Mouse (Mus musculus) thymus, postnatal 0 days (tissue): ENCODE data around the gene Zfp280d. TPM values are rescaled to one million over a fixed set of nuclear protein-coding genes. Genes with fewer than 3 reads are reported as not detected.
A peak's percentile ranks its signal among the peaks of the same experiment; 100 is the strongest.

ENCODE experiments used
- DNase-seq: peaks from one replicate; pipeline ENCODE4 v3.0.0-alpha.2; 2015; ENCODE audit warnings: low spot score
- polyA plus RNA-seq: library from polyadenylated mRNA; unstranded; fragments of >200 nt; fragmentation: Nextera tagmentation; extraction: Ambion mirVana; gene quantifications from 2 replicates; pipeline ENCODE4 v1.2.1, GENCODE M21; 2015

The Zfp280d gene
- polyA plus RNA-seq: 56.6 and 73.3 TPM in 2 replicates

DNA sequence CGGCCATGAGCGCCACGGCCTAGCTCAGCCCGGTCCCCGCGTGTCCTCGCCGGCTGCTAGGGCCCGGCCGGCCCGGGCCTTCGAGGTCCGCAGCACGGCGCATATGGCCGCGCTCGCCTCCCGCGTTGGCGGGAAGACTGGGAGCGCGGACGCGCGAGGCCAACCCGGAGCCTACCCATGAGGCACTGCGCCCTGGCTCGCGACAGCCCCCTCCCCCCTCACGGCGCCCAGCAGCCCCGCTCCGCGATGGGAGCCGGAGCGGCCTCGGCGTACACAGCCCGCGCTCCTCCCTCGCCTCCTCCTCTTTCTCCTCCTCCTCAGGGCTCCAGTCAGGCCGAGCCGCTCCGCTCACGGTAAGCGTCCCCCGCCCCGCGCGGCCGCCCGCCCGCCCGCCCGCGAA lies at the start of gene Zfp280d:
Zfp280d (plus strand) TSS at position 184 of the 400 bp plus-strand sequence.
- DNase-seq: peak; percentile 92

DNA sequence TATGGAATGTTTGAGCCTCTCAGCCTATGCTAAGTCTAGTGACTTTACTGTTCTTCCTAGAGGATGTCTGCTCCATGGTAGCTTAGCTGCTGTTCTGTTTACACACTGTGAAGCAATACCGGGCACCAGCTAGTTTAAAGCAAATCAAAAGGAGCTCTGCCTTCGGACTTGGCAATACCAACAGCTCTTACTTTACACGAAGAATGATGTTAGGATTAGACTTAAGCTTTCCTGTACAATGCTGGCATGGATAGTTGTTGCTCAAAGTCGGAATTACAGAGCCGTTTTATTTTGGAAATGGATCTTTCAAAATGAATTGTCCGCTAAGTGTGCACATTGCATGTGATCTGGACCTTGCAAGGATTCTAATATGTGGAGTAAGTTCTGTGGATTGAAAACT lies 48.1 kb upstream of the Zfp280d start:
- DNase-seq: no peak

DNA sequence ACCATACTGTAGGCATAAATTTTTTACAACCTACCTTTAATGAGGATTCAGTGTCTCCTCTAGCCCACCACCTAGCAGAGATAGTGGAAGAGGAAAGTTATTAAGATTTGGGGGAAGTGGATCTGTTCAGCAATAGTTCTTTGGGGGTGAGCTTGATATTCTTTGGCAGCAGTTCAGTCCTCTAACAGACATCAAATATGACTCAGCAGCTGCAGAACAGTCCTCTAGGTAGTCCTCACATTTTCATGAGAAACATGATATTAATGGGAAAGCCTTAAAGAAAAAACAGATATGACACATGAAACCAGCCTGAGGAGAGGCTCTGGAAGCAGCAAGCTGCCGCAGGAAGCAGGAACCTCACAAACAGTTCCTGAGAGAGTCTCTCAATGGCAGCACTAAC lies 22.0 kb upstream of the Zfp280d start:
- DNase-seq: no peak

DNA sequence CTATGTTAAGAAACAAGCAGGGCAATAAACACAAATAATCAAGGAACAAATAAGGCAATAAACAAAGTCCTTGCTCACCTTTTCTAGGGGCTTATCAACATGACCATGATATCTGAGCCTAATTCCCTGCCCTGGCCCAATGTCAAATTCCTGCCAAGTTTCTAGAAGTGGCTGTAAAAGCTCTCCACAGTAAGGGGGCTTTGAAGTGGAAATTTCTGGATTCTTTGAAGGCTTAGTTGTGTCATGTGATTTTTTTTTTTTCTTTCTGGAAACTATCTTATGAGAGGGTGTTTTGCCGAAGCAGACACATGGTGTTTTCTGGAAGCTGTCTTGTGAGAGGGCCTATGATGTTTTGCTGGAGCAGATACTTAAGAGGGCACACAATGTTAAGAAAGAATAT lies 19.4 kb upstream of the Zfp280d start:
- DNase-seq: no peak

DNA sequence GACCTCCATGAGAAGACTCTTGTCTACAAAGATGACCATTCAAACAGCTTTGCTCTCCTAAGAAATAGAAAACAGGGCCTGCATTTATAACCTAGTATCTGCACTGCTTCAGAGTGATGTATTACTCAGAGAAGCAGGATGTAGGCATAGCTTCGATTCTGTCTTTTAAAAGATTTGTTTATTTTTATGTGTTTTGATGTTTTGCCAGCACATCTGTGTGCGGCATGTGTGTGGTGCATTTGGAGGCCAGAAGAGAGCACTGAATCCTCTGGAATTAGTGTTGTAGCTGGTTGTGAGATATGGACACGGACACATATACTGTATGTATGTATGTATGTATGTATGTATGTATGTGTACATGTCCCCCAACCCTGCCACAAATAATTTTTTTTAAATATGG lies 18.0 kb upstream of the Zfp280d start:
- no peak for DNase-seq

DNA sequence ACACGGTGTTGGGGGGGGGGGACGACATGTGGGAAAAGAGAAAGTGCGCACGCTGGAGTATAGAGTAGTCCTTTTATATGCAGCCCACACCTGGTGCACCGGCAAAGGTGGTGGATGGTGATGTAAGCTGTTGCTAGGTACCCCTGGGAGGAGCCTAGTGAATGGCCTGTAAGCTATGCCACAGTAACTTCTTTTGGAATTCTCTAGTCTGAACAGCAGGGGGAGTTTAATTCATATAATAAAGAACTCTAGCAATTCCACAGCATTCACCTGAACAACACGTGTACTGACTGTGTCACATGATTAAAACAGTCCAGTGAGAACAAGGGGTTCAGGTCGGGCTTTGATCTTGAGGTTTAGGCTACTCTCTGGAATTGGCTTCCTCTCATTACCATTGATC lies 14.3 kb upstream of the Zfp280d start:
- peak; percentile 80 for DNase-seq

DNA sequence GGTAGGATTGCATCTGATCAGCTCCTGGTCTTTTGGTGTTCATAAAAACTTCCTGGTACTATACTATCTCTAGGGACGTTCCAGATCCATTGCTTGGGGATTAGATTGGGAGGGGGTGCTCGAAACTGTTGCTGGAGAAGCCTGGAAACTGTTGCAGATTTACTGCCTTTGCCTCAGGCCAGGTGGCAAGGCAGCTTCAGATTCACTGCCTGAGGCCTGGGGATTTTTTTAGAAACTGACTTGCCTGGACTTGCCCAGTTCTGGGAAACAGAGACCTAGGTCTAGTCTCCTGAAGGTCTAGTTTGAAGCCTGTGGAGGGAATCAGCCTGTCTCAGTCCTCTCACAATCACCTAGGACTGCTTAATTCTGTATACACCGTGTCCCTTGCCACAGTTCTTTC lies 9.8 kb upstream of the Zfp280d start:
- DNase-seq: no peak

DNA sequence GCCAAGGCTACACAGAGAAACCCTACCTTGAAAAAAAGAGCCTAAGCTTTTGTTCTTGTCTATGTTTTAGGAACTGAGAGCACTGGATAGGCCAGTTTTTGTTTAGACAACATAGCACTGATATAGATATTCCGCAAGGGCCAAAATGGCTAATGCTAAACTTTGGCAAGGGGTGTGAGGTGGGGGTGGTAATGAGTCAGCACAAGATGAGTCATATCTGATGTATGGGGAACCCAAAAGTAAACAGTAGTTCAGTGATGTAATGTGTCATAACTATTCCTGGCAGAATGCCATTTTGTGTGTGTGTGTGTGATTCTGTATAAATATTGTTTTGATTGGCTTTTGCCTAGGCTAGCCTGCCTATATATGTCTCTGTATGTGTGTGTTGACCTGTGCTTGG lies 4.5 kb upstream of the Zfp280d start:
- no peak for DNase-seq

DNA sequence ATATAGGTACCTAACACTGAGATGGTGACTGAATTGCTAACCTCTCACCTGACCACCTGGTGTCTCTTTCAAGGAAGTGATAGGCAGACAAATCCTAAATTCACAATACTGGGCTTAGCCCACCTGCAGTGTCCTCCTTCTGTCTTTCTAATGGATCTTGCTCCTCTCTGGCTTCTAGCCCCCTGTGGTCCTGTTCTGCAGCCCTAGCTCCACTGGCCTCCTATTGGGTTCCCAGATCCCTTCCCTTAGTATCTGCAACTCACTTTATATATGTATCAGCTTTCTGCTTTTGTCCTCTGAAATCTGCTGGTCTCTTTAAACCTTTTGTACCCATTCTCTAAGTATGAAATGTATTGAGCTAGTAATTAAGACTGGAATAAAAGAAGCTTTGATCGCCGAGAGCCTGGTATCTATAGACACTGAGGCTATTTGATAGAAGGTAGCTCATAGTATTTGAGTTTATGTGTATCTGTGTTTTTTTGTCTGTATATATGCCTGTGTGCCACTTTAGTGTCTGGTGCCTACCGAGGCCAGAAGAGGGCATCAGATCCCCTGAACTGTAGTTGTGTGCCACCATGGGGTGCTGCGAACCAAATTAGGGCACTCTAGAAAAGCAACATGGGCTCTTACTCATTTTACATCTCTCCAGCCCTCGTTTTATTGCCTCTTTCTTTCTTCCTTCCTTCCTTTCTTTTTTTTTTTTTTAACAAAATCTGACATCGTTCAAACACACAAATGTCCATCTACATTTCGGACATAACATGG lies 832 bp upstream of the Zfp280d start:
- DNase-seq: no peak

DNA sequence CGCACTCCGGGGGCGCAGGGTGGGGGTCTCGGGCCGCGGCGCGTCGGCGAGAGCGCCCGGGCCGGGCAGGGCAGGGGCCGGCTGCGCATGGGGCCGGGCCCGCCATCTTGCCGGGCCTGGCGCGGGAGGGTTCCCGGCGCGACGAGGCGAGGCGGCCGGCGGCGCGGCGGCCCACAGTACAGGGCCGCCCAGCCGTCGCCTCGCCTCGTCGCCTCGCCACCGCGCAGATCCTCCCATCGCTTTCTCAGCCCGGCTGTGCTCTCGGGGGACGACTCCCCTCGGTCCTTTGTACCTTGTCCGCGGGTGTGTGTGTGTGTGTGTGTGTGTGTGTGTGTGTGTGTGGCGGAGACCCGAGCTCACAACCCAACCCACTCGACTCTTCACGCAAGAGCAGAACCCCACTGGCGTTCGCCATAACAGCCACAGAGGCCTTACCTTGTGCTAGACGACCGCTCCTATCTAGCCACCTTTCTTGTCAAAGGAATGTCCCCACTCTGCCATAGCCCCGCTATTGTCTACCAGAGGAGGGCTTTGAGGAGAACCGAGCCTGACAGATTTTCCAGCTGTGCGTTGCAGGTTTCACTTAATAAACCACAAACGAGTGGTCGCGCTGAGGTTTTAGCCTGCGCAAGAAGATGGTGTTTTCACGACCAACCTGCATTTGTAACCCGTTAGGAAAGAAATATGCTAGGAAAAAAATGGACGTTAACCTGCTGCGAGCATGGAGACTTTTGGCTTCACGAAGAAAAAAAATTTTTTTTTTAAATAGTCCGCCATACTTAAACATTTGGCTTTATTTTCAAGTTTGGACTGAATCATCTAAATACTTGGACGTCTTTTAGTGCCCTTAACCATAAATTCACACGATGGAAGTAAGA lies 680 bp downstream of the Zfp280d start:
- DNase-seq: peak; percentile 62

DNA sequence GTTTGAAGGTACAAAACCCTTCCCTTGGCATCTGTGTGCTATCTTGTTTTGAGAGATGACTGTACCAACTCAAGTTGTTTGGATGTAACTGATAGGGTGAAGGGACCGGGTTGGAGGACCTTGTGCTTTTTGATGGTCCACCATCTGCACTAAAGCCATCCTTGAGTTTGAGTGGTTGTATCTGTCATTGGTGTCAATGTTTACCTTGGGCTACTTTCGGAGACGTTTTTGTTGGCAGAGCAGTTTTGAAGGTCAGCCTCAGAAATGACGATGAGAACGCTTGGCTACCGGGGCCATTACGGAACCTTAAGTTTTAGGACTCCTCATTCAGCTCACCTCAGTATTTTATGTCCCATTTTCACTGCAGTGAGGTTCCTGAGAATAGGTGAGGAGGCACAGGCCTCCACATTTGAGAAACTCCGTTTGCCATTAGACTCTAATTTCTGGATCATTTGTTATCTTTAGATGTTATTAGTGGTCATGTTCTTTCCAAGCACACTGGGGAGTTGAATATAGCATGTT lies 1.4 kb downstream of the Zfp280d start:
- DNase-seq: peak; percentile 28

DNA sequence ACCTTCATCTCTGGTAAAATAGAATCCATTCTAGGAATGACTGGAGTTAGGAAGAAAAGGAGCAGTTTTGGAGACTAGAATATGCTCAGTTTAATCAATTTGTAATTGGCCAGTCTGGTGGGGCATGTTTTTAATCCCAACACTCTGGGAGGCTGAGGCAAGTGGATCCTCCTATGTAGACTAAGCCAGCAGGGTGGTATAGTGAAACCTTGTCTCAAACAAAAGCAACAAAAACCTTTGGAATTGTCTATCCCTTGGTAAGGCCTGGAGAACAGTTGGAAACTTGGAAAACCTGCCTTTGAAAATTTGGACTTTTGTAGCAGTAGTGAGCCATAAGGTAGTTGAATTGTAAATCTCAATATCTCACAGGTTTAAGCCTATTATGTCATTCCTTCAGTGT lies 2.3 kb downstream of the Zfp280d start:
- DNase-seq: no peak

DNA sequence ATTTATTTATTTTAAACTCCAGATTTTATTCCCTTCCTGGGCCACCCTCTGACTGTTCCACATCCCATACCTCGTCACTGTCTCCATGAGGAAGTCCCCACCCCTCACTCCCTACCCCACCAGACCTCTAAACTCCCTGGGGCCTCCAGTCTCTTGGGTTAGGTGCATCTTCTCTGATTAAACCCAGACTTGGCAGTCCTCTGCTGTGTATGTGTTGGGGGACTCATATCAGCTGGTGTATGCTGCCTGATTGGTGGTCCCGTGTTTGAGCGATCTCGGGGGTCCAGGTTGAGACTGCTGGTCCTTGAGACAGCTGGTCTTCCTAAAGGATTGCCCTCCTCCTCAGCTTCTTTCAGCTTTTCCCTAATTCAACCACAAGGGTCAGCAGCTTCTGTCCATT lies 5.3 kb downstream of the Zfp280d start:
- DNase-seq: no peak

DNA sequence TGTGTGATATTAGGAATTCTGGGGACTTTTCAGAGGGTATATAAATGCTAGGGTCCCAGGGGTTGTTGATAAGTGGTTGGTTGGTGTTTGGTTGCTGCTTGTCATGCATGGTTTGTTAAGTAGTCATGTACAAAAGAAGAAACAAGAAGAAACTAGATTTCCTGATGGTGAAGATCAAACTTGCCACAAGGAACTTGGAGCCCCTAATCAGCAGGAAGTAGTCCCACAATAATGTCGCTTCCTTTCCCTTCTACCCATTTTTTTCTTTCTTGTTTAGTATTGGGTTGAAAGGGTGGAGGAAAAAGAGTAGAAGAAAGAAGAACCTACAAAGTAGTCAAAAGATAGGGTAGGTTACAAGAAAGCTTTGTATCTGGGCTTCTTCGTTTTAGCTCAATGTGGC lies 13.0 kb downstream of the Zfp280d start:
- DNase-seq: peak; percentile 17

DNA sequence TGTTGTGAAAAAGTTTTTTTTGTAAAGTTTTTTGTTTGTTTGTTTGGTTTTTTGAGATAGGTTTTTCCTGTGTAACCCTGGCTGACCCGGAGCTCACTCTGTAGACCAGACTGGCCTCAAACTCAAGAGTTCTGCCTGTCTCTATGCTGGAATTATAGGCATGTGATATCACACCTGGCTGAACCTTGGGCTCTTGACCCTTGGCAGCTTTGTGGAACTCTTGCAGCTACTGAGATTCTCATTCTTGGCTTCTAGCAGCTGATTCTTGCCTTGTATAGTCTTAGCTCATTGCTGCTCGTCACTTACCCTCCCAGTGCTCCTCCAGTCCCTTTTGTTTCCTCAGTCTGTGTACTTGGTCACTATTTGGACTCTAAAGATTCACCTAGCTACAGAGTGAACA lies 13.6 kb downstream of the Zfp280d start:
- DNase-seq: no peak

DNA sequence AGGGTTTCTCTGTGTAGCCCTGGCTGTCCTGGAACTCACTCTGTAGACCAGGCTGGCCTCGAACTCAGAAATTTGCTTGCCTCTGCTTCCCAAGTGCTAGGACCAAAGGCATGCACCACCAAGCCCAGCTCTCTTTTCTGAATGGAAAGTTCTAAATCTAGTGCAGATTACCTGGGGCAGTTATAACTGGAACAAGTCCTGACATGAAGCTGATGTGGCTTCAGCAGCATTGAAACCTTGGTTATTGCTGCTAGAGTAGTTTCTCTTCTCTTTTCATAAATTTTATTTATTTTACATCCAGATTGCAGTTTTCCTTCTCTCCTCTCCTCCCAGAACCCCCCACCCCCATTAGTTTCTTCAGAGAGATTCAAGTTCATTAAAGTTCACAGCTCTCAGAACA lies 14.4 kb downstream of the Zfp280d start:
- DNase-seq: no peak

DNA sequence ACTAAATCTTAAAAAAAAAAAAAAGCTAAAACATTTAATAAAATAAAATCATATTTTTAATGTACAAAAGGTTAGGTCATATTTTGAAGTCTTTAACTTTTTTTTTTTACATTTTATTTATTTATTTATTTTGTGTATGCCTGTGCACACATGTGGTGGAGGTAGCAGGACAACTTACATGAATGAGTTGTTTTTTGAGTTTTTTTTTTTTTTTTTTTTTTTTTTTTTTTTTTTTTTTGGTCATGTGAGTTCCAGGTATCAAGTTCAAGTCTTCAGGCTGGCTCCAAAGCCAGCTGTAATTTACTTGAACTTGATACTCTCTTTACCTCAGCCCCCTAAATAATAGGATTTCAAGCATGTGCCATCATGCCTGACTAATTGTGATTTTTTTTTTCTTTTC lies 19.4 kb downstream of the Zfp280d start:
- DNase-seq: no peak

DNA sequence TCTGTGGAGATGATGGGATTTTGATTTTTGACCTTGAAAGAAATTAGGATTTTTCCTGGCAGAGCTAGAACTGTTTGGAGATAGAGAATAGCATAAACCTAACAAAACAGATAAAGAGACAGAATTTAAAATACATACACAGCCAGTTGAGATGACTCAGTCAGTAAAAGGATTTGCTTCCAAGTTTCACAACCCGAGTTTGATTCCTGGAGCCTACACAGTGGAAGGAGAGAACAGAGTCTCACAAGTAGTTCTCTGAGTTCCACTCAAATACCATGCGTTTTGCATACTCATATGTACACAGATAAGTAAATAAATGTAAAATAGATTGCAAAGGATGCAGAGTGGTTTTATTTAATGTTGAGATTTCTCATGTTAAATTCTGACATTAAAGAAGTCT lies 35.1 kb downstream of the Zfp280d start:
- DNase-seq: no peak

DNA sequence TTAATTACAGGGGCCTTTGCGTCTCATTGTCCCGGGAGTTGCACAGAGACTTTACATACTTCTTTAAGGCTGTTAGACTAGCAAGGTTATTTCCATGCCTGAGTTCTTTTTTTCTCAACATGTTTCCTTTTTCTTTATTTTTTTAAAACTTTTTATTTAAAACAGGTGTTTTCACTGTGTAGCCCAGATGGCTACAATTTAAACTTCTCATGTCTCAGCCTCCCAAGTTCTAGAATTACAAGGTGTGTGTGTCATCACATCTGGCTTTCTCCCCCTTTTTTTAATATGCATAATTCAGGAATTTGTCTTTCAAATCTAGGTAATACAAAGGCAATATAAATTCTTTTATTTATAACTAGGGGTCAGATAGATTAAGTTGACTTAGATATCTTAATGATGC lies 58.6 kb downstream of the Zfp280d start:
- DNase-seq: no peak

DNA sequence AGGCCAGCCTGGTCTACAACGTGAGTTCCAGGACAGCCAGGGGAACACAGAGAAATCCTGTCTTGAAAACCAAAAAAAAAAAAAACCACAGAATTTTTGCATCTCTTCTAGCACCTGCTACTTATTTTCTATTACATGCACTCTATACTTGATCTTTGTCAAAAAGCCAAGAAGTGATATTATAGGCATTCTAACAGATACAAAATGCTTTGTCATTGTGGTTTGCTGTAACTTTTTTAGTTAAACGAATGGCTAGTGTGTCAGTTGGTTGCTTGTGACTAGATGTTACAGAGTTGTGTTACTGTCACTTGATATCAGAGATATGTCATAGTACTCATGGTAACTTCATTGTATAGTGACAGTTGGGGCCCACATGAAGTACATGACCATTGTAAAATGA lies 61.4 kb downstream of the Zfp280d start:
- peak; percentile 34 for DNase-seq

DNA sequence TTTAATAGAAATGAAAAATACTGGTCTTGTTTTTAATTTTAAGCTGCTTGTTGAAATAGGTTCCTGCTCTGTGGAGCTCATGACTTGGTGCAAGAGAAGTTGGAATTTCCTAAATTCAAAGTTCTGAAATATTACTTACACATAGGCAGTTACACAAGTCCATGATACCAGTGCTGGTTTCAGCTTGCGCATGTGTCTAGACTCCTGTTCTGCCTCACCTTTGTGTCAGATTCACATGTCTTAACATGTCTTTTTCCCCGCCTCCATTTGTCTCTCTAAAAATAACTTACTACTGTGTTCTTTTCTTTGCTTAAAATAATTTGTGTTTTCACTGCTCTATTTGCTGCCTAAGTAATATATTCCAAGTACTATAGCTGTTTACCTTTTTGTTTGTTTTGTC lies 64.5 kb downstream of the Zfp280d start:
- no peak for DNase-seq

DNA sequence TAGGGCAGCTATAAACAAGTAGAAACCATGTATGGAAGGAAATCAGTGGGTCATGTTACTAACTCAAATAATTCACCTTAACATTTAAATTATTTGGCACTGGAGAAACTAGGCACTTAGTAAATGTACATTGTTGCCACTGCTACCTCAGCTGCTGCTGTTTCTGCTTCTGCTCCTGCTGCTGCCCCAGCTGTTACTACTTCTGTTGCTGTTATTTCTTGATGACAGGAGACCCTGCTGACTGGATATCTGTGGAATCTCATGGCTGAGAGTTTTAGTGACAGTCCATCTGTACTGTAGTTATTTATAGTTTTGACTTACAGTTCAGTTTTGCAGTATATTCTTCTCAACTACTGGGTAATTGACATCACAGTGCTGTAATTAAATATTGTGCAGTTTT lies 69.2 kb downstream of the Zfp280d start:
- DNase-seq: no peak
